In the genomic region with DNA sequence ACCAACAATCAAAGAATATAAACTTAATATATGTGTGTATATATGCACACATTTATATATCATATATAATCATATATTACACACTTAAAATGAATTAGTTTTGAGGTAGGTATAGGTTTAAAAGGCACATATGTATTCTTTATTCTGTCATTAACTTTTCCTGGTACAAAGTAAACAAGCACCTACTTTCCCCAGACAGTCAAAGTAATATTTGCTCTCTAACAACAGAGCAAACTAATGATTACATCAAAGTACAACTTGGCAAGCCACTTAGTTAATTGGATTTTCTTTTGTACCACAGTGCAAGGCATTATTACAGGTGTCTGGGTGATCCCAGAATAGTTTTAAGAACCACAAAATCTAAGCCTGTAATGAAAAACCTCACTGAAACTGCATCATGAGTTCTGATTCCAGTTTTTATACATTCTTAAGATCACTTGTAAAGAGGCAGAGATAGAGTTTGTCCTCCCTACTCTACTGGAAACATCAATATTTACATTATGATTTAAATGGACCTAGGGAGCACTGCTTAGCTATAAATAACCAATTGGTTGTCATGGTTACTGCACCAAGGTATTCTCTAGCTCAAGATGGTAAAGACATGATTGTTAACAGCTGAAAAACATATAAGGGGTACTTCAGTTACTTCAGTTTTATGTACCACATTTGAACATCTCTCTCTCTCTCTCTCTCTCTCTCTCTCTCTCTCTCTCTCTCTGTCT, we compare ENCODE assay signal across 23 mouse cellular contexts.
DNase-seq lines count a peak whose midpoint lies in the region; ATAC-seq and TF ChIP-seq lines count a peak whose summit lies in the region.
"Had no signal": no experiment of that assay in that cellular context is flagged by ENCODE, and none has a peak within 500 bp of the region (broad histone marks: within the 10 kb centered on the region; RNA-seq: fewer than 3 reads in every experiment).

No protein-coding gene starts in this region.

- TF ChIP-seq CTCF in gastrocnemius, adult 2 months (IDR thresholded peaks at IDR 0.05) = no peak

- H3K27me3 ChIP-seq in forebrain, embryonic 14.5 days (replicated peaks; ENCODE audit: control insufficient read depth, insufficient read depth, low read length) = no peaks in the 10 kb centered on the region
- no peaks in the 10 kb centered on the region for H3K27me3 ChIP-seq in forebrain, embryonic 11.5 days (ENCODE audit: control insufficient read depth, insufficient read depth, low read length)
- no peaks in the 10 kb centered on the region for H3K27me3 ChIP-seq in midbrain, embryonic 16.5 days (ENCODE audit: control insufficient read depth, insufficient read depth, low read depth, low read length)
- H3K27me3 ChIP-seq in midbrain, embryonic 11.5 days (ENCODE audit: control insufficient read depth, insufficient read depth, low read length) = no peaks in the 10 kb centered on the region
- no peaks in the 10 kb centered on the region for H3K27me3 ChIP-seq in liver, embryonic 16.5 days (ENCODE audit: control insufficient read depth, insufficient read depth, low read depth, low read length)
- H3K27me3 ChIP-seq in heart, embryonic 10.5 days (ENCODE audit: insufficient read depth, poor library complexity, severe bottlenecking) = no peaks in the 10 kb centered on the region
- H3K27me3 ChIP-seq: CH12.LX; forebrain, embryonic 15.5 days; heart, embryonic 13.5 days; hindbrain, embryonic 13.5 days; kidney, embryonic 15.5 days; megakaryocyte, embryonic 14.5 days; neural tube, embryonic 13.5 days had no signal

- H3K4me2 ChIP-seq in forebrain, embryonic 14.5 days (ENCODE audit: low read length) = no peak overlapping the region
- no peak overlapping the region for H3K4me2 ChIP-seq in forebrain, embryonic 11.5 days (ENCODE audit: low read depth, low read length, severe bottlenecking)
- H3K4me2 ChIP-seq in midbrain, embryonic 16.5 days (ENCODE audit: low read length) = no peak overlapping the region
- H3K4me2 ChIP-seq in midbrain, embryonic 11.5 days = no peak overlapping the region
- H3K4me2 ChIP-seq in liver, embryonic 16.5 days (ENCODE audit: low read depth, low read length) = no peak overlapping the region
- H3K4me2 ChIP-seq: forebrain, embryonic 15.5 days; heart, embryonic 13.5 days; hindbrain, embryonic 13.5 days; kidney, embryonic 15.5 days; neural tube, embryonic 13.5 days had no signal

- intact Hi-C loops in left cerebral cortex, postnatal 4 days (cut with DNase I) = no loop called here
- intact Hi-C loops in gastrocnemius, adult 2 months (cut with DNase I) = no loop called here

- peak; percentile 6 for DNase-seq in forebrain, embryonic 14.5 days (ENCODE audit: low spot score)
- no peak for DNase-seq in forebrain, embryonic 11.5 days (ENCODE audit: low spot score)
- DNase-seq in midbrain, embryonic 11.5 days (ENCODE audit: low spot score, missing footprints) = no peak
- no peak for DNase-seq in heart, embryonic 10.5 days (ENCODE audit: low spot score)
- DNase-seq in left cerebral cortex, postnatal 4 days = no peak
- no peak for DNase-seq in gastrocnemius, adult 2 months
- DNase-seq: adrenal gland, postnatal 25 days; cerebellum, adult 18-20 months; cerebellum, postnatal 25 days; kidney, postnatal 4 days; layer of hippocampus, postnatal 36 days; thymus, adult 2 months had no signal

- no peaks in the 10 kb centered on the region for H3K36me3 ChIP-seq in forebrain, embryonic 14.5 days (ENCODE audit: control insufficient read depth, insufficient read depth, low read length)
- H3K36me3 ChIP-seq in forebrain, embryonic 11.5 days (ENCODE audit: control insufficient read depth, insufficient read depth, low read length) = no peaks in the 10 kb centered on the region
- no peaks in the 10 kb centered on the region for H3K36me3 ChIP-seq in midbrain, embryonic 16.5 days (ENCODE audit: control insufficient read depth, insufficient read depth, low read length)
- no peaks in the 10 kb centered on the region for H3K36me3 ChIP-seq in midbrain, embryonic 11.5 days (ENCODE audit: control insufficient read depth, insufficient read depth, low read length)
- no peaks in the 10 kb centered on the region for H3K36me3 ChIP-seq in liver, embryonic 16.5 days (ENCODE audit: control insufficient read depth, insufficient read depth)
- H3K36me3 ChIP-seq in heart, embryonic 10.5 days = no peaks in the 10 kb centered on the region
- H3K36me3 ChIP-seq: forebrain, embryonic 15.5 days; heart, embryonic 13.5 days; hindbrain, embryonic 13.5 days; kidney, embryonic 15.5 days; neural tube, embryonic 13.5 days had no signal

- H3K4me1 ChIP-seq in forebrain, embryonic 14.5 days (ENCODE audit: control insufficient read depth, insufficient read depth, low read length) = no peaks in the 10 kb centered on the region
- no peaks in the 10 kb centered on the region for H3K4me1 ChIP-seq in forebrain, embryonic 11.5 days (replicated peaks; ENCODE audit: control insufficient read depth, insufficient read depth, low read length)
- H3K4me1 ChIP-seq in midbrain, embryonic 16.5 days (ENCODE audit: control insufficient read depth, insufficient read depth, low read length) = no peaks in the 10 kb centered on the region
- no peaks in the 10 kb centered on the region for H3K4me1 ChIP-seq in midbrain, embryonic 11.5 days (ENCODE audit: control insufficient read depth, insufficient read depth, low read length)
- no peaks in the 10 kb centered on the region for H3K4me1 ChIP-seq in liver, embryonic 16.5 days (ENCODE audit: control insufficient read depth, low read depth, low read length)
- H3K4me1 ChIP-seq in heart, embryonic 10.5 days = no peaks in the 10 kb centered on the region
- H3K4me1 ChIP-seq: forebrain, embryonic 15.5 days; heart, embryonic 13.5 days; hindbrain, embryonic 13.5 days; kidney, embryonic 15.5 days; megakaryocyte, embryonic 14.5 days; neural tube, embryonic 13.5 days had no signal

- no peak overlapping the region for H3K27ac ChIP-seq in forebrain, embryonic 14.5 days (ENCODE audit: low read depth, low read length)
- no peak overlapping the region for H3K27ac ChIP-seq in forebrain, embryonic 11.5 days (ENCODE audit: low read depth, low read length)
- no peak overlapping the region for H3K27ac ChIP-seq in midbrain, embryonic 16.5 days (ENCODE audit: low read length)
- H3K27ac ChIP-seq in midbrain, embryonic 11.5 days (ENCODE audit: low read depth, low read length) = no peak overlapping the region
- no peak overlapping the region for H3K27ac ChIP-seq in liver, embryonic 16.5 days (ENCODE audit: low read length)
- no peak overlapping the region for H3K27ac ChIP-seq in heart, embryonic 10.5 days
- H3K27ac ChIP-seq in gastrocnemius, adult 2 months = no peak overlapping the region
- H3K27ac ChIP-seq: forebrain, embryonic 15.5 days; heart, embryonic 13.5 days; hindbrain, embryonic 13.5 days; kidney, embryonic 15.5 days; liver, embryonic 14.5 days; neural tube, embryonic 13.5 days had no signal

- no peak for ATAC-seq in forebrain, embryonic 14.5 days
- ATAC-seq in forebrain, embryonic 11.5 days (replicated peaks; ENCODE audit: low FRiP score) = no peak
- 0 out of 2 replicates have a peak, but pooled peaks have one; percentile 42 for ATAC-seq in midbrain, embryonic 16.5 days
- ATAC-seq in midbrain, embryonic 11.5 days (ENCODE audit: low FRiP score) = no peak
- ATAC-seq in liver, embryonic 16.5 days (ENCODE audit: low read depth) = peak; percentile 74
- ATAC-seq: forebrain, embryonic 15.5 days had no signal

- H3K9ac ChIP-seq in forebrain, embryonic 14.5 days (ENCODE audit: low read length) = no peak overlapping the region
- no peak overlapping the region for H3K9ac ChIP-seq in forebrain, embryonic 11.5 days (ENCODE audit: low read length)
- H3K9ac ChIP-seq in midbrain, embryonic 16.5 days (ENCODE audit: low read depth, low read length) = no peak overlapping the region
- H3K9ac ChIP-seq in midbrain, embryonic 11.5 days (ENCODE audit: low read length) = no peak overlapping the region
- H3K9ac ChIP-seq in liver, embryonic 16.5 days (ENCODE audit: low read depth, low read length) = no peak overlapping the region
- H3K9ac ChIP-seq: forebrain, embryonic 15.5 days; heart, embryonic 13.5 days; hindbrain, embryonic 13.5 days; kidney, embryonic 15.5 days; liver, embryonic 14.5 days; neural tube, embryonic 13.5 days had no signal

- H3K9me3 ChIP-seq in forebrain, embryonic 14.5 days (replicated peaks; ENCODE audit: control insufficient read depth, low read length) = no peaks in the 10 kb centered on the region
- H3K9me3 ChIP-seq in forebrain, embryonic 11.5 days (ENCODE audit: control insufficient read depth, low read length) = no peaks in the 10 kb centered on the region
- no peaks in the 10 kb centered on the region for H3K9me3 ChIP-seq in midbrain, embryonic 16.5 days (replicated peaks; ENCODE audit: control insufficient read depth, low read length, poor library complexity, severe bottlenecking)
- no peaks in the 10 kb centered on the region for H3K9me3 ChIP-seq in midbrain, embryonic 11.5 days (ENCODE audit: control insufficient read depth, low read length)
- H3K9me3 ChIP-seq in liver, embryonic 16.5 days (replicated peaks; ENCODE audit: control insufficient read depth, low read length) = no peaks in the 10 kb centered on the region
- no peaks in the 10 kb centered on the region for H3K9me3 ChIP-seq in heart, embryonic 10.5 days
- H3K9me3 ChIP-seq: forebrain, embryonic 15.5 days; heart, embryonic 13.5 days; hindbrain, embryonic 13.5 days; kidney, embryonic 15.5 days; megakaryocyte, embryonic 14.5 days; neural tube, embryonic 13.5 days had no signal

- no peak overlapping the region for H3K4me3 ChIP-seq in forebrain, embryonic 14.5 days (ENCODE audit: low read depth, low read length)
- H3K4me3 ChIP-seq in forebrain, embryonic 11.5 days (ENCODE audit: low read depth, low read length) = no peak overlapping the region
- H3K4me3 ChIP-seq in midbrain, embryonic 16.5 days (ENCODE audit: low read depth, low read length) = no peak overlapping the region
- H3K4me3 ChIP-seq in midbrain, embryonic 11.5 days (ENCODE audit: low read depth, low read length) = no peak overlapping the region
- H3K4me3 ChIP-seq in liver, embryonic 16.5 days (ENCODE audit: low read depth, low read length) = no peak overlapping the region
- H3K4me3 ChIP-seq in heart, embryonic 10.5 days = no peak overlapping the region
- H3K4me3 ChIP-seq in gastrocnemius, adult 2 months = no peak overlapping the region
- H3K4me3 ChIP-seq: erythroblast, embryonic 14.5 days; forebrain, embryonic 15.5 days; heart, embryonic 13.5 days; hindbrain, embryonic 13.5 days; kidney, embryonic 15.5 days; megakaryocyte, embryonic 14.5 days; neural tube, embryonic 13.5 days had no signal

Comparison
In these comparisons a context has a peak if more than half of its experiments do, and no peak if none do; other contexts are left out.
1. ATAC-seq: peak in midbrain, embryonic 16.5 days (single experiment) and liver, embryonic 16.5 days (single experiment); none in forebrain, embryonic 14.5 days (single experiment), forebrain, embryonic 11.5 days (single experiment) and midbrain, embryonic 11.5 days (single experiment).